Mouse (Mus musculus): ENCODE data around the gene Ppfibp1.

The Ppfibp1 gene

GRCm38 (mm10) chr6:146913489-146914198 is 25.4 kb downstream of the Ppfibp1 start:
- no peak for DNase-seq (ENCODE audit: low spot score)

GRCm38 (mm10) chr6:146915808-146916207 is 27.5 kb downstream of the Ppfibp1 start:
- no peak for DNase-seq (ENCODE audit: low spot score)

- DNase-seq (ENCODE audit: low spot score), result no peak
Observed at GRCm38 (mm10) chr6:146917396-146917795, 29.1 kb downstream of the Ppfibp1 start.

GRCm38 (mm10) chr6:146918341-146918740 is 30.1 kb downstream of the Ppfibp1 start:
- DNase-seq (ENCODE audit: low spot score), result no peak

GRCm38 (mm10) chr6:146926415-146926980 is 38.2 kb downstream of the Ppfibp1 start:
- DNase-seq (ENCODE audit: low spot score), result no peak

- DNase-seq (ENCODE audit: low spot score), result no peak
Observed at GRCm38 (mm10) chr6:146928108-146928507, 39.8 kb downstream of the Ppfibp1 start.

GRCm38 (mm10) chr6:146929031-146929430 is 40.7 kb downstream of the Ppfibp1 start:
- DNase-seq (ENCODE audit: low spot score), result no peak

GRCm38 (mm10) chr6:146933123-146933522 is 44.8 kb downstream of the Ppfibp1 start:
- DNase-seq (ENCODE audit: low spot score), result no peak

- DNase-seq (ENCODE audit: low spot score), result no peak
Observed at GRCm38 (mm10) chr6:146935957-146936356, 47.7 kb downstream of the Ppfibp1 start.

- DNase-seq (ENCODE audit: low spot score), result no peak
Observed at GRCm38 (mm10) chr6:146939026-146939425, 50.7 kb downstream of the Ppfibp1 start.

GRCm38 (mm10) chr6:146941505-146942275 is 53.4 kb downstream of the Ppfibp1 start:
- DNase-seq (ENCODE audit: low spot score), result no peak

- no peak for DNase-seq (ENCODE audit: low spot score)
Observed at GRCm38 (mm10) chr6:146944009-146944408, 55.7 kb downstream of the Ppfibp1 start.

- DNase-seq (ENCODE audit: low spot score), result no peak
Observed at GRCm38 (mm10) chr6:146944830-146945229, 56.5 kb downstream of the Ppfibp1 start.

- no peak for DNase-seq (ENCODE audit: low spot score)
Observed at GRCm38 (mm10) chr6:146946327-146947029, 58.2 kb downstream of the Ppfibp1 start.

- no peak for DNase-seq (ENCODE audit: low spot score)
Observed at GRCm38 (mm10) chr6:146947186-146947585, 58.9 kb downstream of the Ppfibp1 start.

- no peak for DNase-seq (ENCODE audit: low spot score)
Observed at GRCm38 (mm10) chr6:146949682-146950453, 61.6 kb downstream of the Ppfibp1 start.

- no peak for DNase-seq (ENCODE audit: low spot score)
Observed at GRCm38 (mm10) chr6:146950454-146950832, 62.2 kb downstream of the Ppfibp1 start.

GRCm38 (mm10) chr6:146954258-146954657 is 66.0 kb downstream of the Ppfibp1 start, which contains the start of gene 1700034J05Rik:
TSS of gene 1700034J05Rik (minus strand) at chr6:146954422.
- DNase-seq (ENCODE audit: low spot score), result no peak

- DNase-seq (ENCODE audit: low spot score), result no peak
Observed at GRCm38 (mm10) chr6:146955475-146955874, 67.2 kb downstream of the Ppfibp1 start.

- DNase-seq (ENCODE audit: low spot score), result no peak
Observed at GRCm38 (mm10) chr6:146955896-146956295, 67.6 kb downstream of the Ppfibp1 start.

- no peak for DNase-seq (ENCODE audit: low spot score)
Observed at GRCm38 (mm10) chr6:146956961-146957360, 68.7 kb downstream of the Ppfibp1 start.

- DNase-seq (ENCODE audit: low spot score), result no peak
Observed at GRCm38 (mm10) chr6:146958694-146959093, 70.4 kb downstream of the Ppfibp1 start.
